Mouse (Mus musculus) cerebellum, postnatal 10 days (tissue): ENCODE measurements around the gene Zfp286.

ENCODE experiments used
- DNase-seq, 2 experiments: peaks; one replicate each; pipeline ENCODE4 v3.0.0; 2021; ENCODE audit warnings: mixed read lengths in 2 of 2

The Zfp286 gene

DNA sequence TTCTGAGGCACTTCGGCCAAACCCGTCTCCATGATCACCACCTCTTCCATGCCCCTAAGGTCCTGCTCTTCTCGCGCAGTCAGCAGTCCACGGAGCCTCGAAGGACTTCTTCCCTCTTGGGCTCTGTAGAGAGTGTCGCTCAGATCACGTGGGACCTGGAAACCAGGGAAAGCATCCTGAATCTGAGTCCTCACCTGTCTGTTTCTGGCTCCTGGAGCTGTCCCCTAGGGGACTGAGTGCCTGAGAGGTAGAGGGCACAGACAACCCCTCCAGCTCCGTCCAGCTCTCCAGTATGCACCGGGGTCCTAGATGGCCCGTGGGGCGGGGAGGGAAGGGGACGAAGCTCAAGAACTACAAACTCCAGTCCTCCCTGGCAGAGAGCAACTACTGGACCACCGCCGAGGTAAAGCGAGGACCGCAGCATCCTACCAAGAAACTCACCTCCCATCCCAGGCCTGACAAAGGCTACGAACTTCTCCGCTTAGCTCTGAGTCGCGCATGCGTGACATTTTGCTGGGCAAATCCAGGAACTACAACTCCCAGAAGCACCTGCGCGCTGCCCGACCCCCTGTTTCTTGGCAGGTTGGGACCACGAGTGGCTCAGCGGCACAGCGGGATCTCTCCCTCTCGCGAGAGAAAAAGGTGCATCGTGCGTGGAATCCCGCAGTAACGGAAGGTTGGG is at the start of gene Zfp286:
Gene Zfp286 (minus strand): TSS at position 528 of the 682 bp plus-strand sequence.
- peak; percentile 96 to 97 for DNase-seq

DNA sequence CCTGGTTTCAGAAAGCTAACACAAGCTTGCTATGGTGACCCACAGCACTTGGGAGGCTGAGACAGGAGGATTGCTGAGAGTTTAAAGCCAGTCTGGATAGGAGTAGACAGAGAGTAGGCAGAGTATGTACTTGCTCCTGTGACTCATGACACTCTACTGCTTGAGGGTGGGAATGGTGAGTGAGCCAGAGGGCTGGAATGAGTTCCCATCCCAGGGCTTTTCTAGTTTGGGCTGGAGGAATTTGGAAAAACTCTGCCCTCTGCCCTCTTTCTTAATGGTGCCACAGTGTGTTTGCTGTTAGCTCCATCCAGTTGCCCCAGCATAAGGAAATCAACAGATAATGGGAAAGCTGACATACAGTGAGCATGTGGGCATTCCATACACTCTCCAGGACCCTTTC is 42.6 kb upstream of the Zfp286 start:
- DNase-seq: no peak

DNA sequence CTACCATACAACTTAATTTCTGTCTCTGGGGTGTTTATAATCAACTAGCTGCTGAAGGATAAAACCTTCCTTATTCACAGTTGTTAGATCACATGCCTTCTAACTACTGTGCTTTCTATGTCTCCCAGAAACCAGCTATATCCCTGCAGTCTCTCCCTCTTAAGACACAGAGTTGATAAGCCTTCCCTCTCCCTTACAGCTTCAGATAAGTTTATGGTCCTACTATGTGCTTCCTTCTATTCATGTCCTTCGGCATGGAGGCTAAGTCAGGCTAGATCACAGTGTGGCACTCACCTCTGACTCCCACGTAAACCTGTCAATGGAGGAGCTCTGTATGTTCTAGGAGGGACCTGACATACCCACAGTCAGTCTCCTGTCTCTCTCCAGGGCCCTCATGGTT is 41.1 kb upstream of the Zfp286 start:
- no peak for DNase-seq

DNA sequence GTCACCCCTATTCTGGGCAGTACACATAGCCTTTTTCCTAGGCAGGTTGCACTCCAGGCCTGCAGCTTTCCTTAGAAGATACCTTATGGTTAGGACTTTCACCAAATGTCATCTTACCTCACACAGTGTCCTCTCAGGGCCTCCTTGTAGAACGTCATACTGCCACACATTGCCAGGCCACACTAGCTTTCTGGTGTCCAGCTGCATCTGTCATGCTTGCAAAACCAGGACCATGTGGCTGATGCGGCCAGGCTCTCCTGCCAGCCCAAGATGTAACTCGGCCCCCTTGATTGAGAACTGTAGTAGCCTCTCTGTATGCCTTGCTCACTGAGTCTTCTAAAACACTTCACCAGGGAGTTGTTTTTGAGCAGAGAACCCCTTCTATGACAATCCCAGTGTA is 38.6 kb upstream of the Zfp286 start:
- peak in 1 of 2 experiments; percentile 25 for DNase-seq

DNA sequence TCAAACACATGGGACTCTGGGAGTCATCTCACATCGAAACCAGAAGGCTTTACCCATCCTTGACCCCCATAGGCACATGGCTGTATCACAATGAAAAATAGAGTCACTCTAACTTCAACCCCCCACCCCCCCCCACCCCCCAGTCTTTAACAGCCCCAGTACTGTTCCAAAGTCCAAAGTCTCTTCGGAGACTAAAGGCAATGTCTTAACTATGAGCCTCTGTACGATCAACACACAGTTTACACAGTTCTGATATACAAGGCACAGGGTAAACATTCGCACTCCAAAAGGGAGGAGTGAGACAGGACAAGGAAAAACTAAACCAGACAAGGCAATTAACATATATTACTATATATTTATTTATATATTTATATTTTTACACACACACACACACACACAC is 37.9 kb upstream of the Zfp286 start:
- no peak for DNase-seq

DNA sequence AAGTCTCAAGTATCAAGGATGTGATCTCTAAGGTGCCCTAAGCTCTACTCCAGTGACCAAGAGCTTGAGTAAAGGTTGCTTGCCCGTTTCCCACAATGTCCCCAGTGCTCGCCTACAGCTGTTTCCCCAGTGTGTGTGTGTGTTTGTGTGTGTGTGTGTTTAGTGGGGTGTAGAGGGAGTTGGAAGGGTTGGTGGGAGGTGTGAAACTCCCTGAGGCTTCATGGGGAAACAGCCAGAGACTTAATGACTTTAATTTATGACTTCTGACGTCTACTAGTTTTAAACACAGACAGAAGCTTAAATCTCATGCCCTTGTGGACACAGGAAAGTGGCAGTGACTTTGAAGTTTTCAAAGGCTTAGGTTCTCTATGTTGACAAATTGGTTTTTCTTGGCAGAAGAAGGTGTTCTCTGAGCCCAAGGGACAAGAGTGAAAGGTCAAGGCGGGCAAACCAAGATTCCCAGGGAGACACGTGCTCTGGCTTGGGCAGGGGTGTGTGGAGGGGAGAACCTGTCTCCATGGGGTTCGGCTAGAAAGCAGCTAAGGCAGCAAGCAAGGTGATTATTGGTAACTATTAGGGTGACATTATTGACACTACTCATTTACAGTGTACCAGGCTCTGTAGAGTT is 37.0 kb upstream of the Zfp286 start:
- no peak for DNase-seq

DNA sequence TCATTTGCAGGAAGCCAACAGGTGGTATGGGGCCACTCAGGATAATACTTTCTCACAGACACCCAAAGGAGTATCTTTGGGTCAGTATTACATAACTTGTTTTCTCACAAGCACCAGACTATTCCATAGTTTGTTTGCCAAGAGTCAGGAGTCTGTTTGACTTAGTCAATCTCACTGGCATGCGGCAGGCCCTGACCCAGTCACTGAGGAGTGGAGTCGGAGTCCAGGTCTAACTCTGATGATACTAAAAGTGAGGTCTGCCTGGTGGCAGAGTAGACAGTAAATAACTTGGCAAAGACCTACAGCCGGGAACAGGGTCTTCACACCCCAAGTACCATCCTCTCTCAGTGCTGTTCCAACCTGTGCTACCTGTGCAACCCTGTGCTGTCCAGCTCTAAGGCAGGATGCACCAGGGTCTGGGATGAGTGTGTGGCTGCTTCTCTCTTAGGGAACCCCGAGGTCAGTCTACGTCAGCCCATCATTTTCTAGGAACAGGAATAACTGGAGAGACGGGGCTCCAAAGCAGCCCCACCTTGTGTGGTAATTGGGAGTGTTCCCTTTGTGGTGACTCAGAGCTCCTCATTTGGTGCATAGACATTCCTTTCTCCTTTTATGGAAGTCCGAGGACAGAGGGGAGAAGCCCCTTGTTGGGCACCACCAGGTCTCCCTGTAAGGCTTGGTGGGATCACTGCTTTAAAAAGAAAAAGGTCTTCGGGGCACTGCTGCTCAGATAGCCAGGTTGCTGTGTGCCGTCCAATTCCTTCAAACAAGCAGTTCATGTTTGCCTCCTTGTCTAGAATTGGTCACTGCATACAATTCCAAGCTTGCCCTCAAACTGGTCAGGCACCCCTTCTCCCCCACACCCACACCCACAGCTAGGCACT is 36.2 kb upstream of the Zfp286 start:
- no peak for DNase-seq

DNA sequence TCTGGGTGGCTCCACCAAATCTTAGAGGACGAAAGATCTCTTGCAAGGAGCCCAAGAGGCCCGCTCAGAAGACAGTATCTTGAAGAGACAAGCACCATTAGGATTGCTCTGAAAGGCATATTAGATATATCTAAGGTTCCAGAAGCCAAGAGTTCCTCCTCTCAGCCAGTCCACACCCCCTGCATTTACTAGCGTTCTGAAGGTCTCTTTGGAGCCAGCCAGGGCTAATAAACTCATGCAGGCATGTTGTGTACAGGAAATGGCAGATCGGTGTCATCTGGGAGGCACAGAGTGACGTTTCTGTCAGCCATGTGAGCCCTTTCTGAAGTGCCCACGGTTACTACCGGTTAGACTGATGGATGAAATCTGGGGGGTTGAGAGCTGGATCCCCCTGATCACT is 34.9 kb upstream of the Zfp286 start:
- no peak for DNase-seq

DNA sequence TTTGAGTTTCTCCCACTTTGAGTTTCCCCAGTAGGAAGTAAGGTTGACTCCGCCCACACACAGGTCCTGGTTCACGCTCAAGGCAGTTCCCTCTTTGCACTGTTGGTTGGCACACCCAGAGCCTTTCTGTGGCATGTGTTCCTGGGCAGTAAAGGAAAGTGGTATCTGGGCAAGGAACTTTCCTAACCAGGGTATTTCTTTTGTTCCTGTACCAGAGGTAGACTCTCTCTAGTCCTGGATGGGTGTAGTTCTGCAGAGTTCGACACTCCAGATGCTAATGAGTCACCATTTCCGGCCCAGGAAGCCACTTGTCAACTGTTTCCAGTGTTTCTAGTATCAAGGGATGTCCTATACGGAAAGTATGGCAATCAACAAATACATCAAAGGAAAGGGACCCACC is 32.6 kb upstream of the Zfp286 start:
- peak in 1 of 2 experiments; percentile 9 for DNase-seq

DNA sequence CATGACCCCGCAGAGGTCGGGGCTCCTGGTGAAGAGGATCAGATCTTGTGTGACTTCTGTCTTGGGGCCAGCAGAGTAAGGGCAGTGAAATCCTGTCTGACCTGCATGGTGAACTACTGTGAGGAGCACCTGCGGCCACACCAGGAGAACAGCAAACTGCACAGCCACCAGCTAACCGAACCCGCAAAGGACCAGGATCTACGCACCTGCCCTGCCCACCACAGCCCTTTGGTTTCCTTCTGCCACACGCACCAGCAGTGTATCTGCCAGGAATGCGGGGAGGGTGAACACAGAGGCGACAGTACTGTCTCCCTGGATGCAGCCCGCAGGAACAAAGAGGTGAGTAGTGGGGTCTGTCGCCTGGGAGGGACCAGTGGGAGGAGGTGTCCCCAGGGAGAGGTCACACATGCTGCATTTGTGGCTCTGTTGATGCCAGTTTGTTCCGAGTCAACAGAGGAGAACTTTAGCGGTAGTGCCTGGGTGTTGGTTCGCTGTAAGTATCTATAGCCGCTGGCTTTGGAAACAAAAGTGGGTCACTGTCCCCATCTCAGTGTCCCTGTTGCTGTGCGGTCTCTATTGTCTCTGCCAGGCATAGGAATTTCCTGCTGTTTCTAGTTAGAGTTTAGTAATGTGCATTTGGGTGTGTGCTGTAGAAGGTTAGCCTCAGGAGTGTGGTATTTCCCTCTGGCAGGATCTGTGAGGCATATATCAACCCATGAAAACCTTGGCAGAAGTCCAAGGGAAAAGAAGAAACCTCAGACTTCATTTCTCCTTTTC is 31.6 kb upstream of the Zfp286 start:
- DNase-seq: peak; percentile 30 to 35

DNA sequence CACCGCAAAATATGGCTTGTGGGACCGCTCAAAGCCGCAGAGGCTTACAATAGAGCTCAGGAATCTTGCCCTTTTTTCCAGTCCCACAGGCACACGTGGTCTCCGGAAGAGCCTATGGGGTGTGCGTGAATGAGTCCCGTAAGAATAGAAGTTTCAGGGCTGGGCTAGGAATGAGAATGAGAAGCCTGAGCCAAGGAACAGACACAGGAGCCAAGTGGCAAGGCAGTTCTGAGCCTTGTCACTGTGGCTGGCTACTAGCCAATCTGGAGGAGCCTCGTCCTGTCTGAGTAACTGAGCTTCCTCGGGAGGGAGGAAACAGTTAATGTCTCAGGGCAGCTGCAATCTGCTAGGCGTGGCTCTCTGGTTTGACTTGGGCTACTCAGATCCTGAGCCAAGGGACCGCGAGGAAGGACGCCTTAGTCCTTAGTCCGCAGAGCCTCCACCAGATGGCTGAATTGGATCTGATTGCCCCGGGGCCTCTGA is 30.8 kb upstream of the Zfp286 start, which contains the start of gene Trim16:
Gene Trim16 (plus strand): TSS at position 173 of the 483 bp plus-strand sequence.
- DNase-seq: peak; percentile 81 to 83

DNA sequence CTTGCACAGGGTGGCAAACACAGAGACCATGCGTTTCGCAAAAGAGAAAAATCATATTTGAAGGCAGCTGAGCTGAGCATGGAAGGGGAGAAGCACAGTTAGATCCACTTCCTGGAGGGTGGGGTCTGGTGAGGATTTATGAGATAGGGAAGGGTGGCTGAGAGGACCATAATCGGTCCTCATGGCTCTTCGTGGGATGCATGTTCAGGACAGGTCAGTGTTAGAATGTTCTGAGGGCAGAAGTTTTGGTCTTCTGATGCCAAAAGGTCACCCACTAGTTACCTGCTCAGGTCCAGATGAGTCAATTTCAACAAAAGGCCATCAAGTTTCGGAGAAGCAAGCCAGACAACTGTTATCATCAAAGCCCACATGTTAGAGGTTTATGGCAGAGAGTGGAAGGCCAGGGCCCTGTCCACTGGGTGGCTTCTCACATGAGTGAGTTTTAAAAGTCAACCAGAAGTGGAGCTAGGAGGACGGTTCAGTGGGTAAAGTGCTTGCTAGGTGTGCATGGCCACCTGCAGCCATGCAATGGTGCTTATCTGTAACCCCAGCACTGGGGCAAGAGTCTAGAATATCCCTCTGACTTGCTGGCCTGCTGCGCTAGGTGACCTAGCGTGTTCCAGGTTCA is 29.9 kb upstream of the Zfp286 start:
- no peak for DNase-seq

DNA sequence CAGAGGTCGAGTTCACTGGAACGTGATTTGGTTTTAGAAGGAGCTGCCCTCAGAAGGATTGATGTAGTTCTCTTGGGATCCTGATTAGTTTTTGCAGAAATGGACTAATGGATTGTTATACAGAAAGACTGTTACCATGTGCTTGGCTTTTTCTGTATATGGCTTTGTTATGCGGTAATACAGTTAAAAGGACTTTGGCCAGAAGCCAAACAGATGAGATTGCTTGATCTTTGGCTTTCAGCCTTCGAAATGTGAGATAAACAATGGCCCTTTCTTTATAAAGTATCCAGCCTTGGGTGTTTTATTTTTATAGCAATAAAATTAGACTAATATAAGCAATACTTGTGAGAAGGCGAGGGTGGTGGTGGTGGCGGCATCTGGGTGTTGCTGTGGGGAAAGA is 27.3 kb upstream of the Zfp286 start:
- DNase-seq: no peak

DNA sequence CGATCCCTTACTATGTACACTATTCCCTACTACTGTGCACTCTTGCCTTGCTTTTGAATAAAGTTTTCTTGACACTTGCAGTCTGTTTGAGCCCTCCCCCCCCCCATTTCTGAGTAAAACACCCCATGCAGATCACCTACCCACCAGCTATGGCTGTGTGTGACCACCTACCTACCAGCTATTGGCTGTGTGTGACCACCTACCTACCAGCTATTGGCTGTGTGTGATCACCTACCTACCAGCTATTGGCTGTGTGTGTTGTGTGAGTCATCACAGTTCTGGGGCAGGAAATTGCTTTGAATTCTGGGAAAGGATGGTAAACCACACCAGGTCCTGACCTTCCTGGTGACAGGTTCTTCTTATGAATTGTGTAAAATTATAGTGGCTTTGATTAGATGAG is 26.2 kb upstream of the Zfp286 start:
- DNase-seq: no peak

DNA sequence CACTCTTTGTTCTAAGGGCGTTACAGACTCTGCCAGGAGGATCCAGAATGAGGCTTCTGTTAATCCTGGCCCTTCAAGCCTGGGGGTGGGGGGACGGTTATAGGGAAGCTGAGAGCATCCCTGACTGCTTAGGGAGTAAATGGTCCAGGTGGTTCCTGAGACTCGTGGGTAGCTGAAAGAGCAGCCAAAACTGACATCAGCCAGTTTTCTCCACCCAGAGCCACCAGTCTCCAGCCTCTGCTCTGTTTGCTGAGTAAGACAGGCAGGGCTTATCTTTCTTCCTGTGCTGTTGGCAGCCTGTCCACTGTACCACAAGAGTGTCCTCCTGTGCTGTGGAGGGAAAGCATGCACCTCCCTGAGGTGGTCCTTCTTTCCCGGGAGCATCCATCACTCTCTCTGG is 25.4 kb upstream of the Zfp286 start:
- DNase-seq: peak; percentile 22 to 23

DNA sequence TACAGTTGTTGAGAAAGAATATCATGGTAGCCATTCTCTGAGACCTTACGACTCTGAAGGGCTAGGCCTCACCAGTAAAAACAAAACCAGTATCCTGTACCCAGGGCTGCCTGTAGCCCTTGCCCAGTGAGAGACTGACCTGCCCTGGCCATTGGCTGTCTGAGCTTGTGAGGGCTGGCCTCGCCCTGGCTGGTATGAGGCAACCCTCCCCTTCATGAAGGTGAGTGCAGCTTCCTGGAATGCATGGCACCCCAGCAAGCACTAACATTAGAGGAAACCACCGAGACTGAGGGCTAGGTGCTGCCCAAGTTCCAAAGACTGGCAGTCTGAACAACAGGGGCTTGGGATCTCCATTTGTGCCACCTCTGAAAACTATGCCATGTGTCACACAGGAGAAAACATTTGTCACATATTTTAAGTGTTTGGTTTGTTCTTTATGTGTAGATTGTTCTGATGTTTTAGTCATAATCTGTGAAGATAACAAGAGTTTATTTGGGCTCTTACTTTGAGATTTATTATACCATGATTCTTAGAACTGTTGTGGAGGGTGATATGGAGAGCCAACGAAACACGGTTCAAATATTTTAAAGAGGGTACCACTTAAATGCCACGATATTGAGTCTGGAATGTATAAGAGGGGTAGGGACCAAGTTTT is 24.8 kb upstream of the Zfp286 start:
- DNase-seq: no peak

DNA sequence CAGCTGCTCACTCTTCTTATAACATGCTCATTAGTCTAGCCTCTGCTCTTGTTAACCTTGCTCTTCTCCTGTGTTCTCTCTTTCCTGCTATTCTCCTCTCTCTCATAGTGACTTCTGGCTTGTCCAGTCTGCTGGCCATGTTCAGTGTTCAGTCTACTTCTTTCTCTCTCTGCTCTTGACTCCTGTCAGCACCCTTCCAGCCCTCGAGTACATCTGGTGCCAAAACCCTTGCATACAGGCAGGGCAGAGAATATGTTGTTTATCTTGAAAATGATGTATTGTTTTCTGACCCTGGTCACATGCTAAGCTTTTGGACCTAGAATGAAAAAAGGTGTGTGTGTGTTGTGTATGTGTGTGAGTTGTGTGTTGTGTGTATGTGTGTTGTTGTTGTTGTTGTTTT is 24.2 kb upstream of the Zfp286 start:
- DNase-seq: no peak

DNA sequence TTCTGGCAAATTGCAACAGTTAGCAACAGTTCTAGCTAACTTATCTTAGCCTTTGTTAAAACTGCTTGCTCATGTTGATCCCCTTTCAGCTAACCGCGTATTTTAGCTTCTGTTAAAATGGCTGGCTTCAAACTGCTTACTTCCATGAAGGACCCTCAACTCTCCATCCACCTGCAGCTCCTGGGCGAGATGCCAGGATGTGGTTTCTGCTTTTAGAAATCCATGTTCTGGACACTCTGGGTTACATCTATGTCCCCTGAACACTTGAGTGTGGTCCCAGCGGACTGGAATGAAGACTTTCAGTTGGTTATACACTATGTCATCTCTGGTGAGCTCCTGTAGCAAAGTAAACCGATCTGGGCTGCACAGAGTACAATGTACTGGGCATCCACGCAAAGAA is 23.0 kb upstream of the Zfp286 start:
- DNase-seq: peak in 1 of 2 experiments; percentile 12

DNA sequence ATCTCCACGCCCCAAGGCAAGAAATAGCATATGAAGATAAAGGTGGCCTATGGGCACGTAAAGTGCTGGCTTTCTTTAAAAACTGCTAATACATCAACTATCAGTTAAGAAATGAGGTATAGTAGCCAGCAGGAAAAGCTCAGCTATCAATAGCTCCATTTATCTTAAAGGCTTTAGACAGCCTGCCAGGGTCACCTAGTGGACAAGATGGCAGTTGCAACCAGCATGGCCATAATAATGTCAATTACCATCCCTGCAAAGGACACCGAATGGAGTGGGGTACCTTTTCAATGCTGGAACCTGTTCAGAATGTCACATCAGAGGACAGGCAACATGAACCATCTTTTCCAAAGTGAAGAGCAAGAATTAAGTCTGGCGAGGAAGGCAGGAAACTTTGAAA is 19.9 kb upstream of the Zfp286 start:
- DNase-seq: peak; percentile 53 to 56

DNA sequence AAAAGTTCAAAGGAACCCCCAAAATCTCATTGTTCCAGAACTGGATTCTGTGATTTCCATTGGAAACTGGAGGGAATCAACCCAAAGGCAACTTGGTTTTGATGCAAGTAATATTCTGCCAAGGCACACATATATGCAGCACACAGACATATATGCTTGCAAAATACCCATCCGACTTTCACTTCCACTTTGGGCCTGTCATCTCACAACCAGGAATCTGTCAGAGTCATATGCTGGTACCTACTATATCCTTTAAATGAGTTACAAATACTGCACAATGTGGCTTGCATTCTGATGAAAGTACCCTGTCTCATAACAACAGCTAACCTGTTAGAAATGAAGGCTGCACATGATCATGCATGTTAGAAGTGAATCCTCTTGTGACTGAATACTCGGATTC is 18.7 kb upstream of the Zfp286 start:
- DNase-seq: no peak

DNA sequence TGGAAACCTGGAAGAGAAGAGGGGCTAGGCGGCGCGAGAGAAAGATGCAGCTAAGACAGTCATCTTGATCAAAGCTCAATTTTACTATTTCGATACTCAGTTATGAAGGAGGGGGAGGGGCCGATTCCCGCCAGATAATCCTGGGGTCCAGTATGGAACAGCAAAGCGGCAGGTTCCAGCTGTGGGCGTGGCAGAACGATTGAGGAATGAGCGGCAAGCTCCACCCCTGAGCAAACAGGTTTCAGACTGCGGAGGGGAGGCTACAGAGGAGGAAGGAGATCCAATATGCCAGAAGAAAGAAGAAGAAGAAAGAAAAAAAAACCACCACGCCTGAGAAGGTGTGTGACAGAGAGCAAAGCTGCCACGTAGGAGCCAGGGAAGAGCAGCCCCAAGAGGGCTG is 14.9 kb upstream of the Zfp286 start:
- DNase-seq: no peak

DNA sequence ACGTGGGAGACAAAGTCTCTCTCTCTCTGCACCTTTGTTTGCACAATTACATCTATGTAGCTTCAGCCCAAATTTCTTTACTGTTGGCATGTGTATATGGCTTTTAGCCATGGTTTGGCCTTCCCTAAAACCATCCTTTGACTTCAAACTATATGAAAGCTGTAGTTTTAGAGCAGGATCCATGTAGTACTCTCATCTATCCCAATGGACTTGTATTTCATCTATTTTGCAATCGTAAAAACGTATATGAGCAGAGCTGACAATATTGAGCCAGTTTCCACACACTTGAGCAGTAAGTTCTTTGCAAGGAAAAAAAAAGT is 315 bp upstream of the Zfp286 start:
- DNase-seq: no peak
